Mouse (Mus musculus) heart, postnatal 25 days (tissue): ENCODE data around the gene Phc1. TPM values are rescaled to one million over a fixed set of nuclear protein-coding genes. Genes with fewer than 3 reads are reported as not detected.

Experiments used
- DNase-seq: peaks from one replicate; pipeline ENCODE4 v3.0.0; 2022; ENCODE audit warnings: low spot score
- intact Hi-C: fragments of 180-260 bp; cut with DNase I; formaldehyde crosslinking; loops from one replicate; pipeline ENCODE4 v1.15.1; 2025
- total RNA-seq, 2 experiments: library from RNA; stranded (reverse); gene quantifications; 2 replicates each; pipeline ENCODE4 v1.2.3; 2021

Gene Phc1
- total RNA-seq, 2 experiments from 2014 or later = 17.1 to 18.7 TPM

- intact Hi-C loops = loop anchor here (1.0 to 10.0 kb wide), 2 partner anchors 30 to 475 kb away; partner anchors contain the start of gene Foxj2
- DNase-seq = peak; percentile 68
These were observed 566 bp downstream of the Phc1 start for GRCm38 (mm10) chr6:122339648-122340341.

DNA sequence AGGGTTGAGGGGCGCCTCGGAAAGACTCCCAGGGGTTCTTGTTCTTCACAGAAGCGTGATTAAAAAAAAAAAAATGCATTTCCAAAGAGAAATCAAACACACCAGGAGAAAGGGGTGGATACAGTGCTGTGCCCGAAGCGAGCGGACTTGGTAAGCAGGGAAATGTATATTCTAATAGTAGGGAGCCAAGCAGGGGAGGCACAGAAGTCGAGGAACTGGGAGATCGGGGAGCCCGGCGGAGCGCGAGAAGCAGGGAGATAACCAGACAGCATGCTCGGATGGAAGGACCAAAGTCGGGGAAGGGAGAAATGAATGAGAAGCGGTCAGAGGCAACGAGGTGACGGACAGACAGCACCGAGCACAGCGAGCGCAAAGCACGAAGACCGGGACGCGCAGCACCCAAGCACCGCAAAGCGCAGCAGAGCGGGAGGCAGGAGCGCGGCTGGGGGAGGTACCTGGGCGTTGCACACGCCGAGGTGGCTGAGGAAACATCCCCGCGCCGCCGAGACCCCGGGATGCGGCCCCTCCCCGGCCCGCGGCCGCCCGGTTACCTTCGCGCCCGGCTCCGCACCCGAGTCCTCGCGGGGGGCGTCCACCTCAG lies 1.2 kb downstream of the Phc1 start:
- intact Hi-C loops = loop anchor here (10.0 kb wide), 1 partner anchor 476 kb away; the partner anchor contains the start of gene Foxj2
- DNase-seq = peak; percentile 33

DNA sequence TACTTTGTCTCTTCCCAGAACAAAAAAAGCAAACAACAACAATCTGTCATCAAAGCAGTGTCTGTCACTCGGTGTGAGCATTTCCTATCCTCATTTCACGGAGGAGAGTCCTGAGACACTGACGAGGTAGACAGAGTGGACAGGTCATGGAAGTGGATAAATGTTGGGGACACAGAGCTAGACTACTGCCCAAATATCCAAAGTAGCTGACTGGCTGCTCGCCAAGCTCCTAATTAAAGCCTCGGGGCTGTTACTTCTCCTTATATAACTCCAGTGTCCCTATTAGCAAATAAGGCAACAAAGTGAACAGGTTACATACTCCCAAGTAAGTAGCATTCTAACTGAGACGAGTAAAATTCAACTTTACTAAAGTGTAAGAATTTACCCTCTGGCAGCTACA lies 2.8 kb downstream of the Phc1 start:
- intact Hi-C loops = loop anchor here (10.0 kb wide), 1 partner anchor 477 kb away; the partner anchor contains the start of gene Foxj2
- no peak for DNase-seq

- DNase-seq = no peak
- intact Hi-C loops = loop anchor here (10.0 kb wide), 1 partner anchor 480 kb away; the partner anchor contains the start of gene Foxj2
These were observed 5.5 kb downstream of the Phc1 start for GRCm38 (mm10) chr6:122334786-122335340.

DNA sequence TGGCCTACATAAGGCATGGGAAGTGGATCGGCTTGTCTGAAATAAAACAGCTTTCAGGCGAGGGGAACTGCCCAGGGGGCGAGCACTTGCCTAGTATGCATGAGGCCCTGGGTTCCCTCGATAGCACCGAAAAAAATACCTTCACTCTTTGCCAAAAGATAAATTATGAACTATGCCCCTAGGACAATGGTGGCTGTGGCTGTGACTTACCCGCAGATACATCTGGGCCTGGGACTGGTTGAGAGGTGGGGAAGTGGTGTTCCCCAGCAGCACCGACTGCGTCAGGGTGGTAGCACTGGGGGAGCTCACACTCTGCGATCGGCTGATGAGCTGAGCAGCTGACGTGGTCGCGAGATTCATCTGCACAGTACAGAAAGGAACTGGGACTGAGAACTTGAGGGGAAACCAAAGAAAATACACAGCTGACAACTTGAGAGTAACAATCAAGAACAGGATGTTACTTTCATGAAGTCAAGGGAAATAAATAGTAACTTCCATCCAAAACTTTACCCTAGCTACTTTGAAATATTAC lies 7.2 kb downstream of the Phc1 start:
- no peak for DNase-seq
- intact Hi-C loops = loop anchor here (10.0 kb wide), 1 partner anchor 482 kb away; the partner anchor contains the start of gene Foxj2

- DNase-seq = no peak
- intact Hi-C loops = no loop called here
These were observed 14.9 kb downstream of the Phc1 start for GRCm38 (mm10) chr6:122325361-122325975.

DNA sequence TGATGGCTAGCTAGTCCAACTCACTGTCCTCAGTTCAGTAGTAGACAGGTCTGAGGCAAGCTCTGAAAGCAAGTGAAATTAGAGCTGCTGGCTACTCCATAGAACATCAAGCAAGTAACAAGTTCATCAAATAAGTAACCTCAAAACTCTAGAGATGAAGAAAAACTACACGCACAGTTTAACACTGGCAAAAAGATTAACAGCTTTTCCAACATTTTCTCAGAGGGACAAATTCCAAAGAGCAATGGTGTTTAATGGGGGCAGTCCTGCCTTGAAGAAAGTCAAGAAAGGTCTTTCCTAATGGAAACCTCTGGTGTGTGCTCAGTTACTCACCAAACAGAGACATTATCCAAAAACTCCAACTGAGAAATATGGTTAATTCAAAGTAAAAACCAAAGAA lies 21.6 kb downstream of the Phc1 start:
- DNase-seq = no peak
- intact Hi-C loops = no loop called here

DNA sequence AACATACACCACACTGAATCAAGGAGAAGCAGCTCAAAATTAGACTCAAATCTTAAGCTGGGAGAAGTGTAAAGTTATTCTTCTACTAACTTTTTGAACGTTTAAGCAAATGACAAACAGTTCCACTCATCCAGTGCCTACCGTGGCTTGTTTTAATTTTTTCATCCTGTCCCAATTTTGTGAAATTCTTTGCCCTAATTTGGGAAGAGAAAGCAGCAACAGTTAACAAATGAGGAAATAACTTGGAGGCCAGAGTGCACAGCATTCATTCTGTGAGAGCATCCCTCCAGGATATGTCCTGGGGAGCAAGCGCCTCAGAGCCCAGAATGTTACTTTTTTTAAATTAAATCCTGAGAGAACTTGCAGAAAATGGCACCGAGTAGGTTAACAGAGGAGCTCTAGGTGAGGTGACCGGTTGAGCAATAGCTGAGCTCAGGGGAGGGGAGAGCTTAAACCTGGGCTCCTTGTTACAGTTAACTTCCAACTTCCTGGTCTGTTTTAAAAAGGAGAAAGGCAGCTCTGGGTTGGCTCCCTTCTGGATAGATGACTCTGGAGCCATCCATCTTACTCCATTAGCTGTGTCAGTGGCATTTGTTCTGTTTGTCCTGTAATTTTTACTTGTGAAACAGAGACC lies 30.1 kb downstream of the Phc1 start:
- intact Hi-C loops = no loop called here
- DNase-seq = no peak

GRCm38 (mm10) chr6:122309446-122309960 lies 30.9 kb downstream of the Phc1 start:
- intact Hi-C loops = loop anchor here (1.0 to 5.0 kb wide), 3 partner anchors 31 to 747 kb away; partner anchors contain the start of gene Phc1
- no peak for DNase-seq

DNA sequence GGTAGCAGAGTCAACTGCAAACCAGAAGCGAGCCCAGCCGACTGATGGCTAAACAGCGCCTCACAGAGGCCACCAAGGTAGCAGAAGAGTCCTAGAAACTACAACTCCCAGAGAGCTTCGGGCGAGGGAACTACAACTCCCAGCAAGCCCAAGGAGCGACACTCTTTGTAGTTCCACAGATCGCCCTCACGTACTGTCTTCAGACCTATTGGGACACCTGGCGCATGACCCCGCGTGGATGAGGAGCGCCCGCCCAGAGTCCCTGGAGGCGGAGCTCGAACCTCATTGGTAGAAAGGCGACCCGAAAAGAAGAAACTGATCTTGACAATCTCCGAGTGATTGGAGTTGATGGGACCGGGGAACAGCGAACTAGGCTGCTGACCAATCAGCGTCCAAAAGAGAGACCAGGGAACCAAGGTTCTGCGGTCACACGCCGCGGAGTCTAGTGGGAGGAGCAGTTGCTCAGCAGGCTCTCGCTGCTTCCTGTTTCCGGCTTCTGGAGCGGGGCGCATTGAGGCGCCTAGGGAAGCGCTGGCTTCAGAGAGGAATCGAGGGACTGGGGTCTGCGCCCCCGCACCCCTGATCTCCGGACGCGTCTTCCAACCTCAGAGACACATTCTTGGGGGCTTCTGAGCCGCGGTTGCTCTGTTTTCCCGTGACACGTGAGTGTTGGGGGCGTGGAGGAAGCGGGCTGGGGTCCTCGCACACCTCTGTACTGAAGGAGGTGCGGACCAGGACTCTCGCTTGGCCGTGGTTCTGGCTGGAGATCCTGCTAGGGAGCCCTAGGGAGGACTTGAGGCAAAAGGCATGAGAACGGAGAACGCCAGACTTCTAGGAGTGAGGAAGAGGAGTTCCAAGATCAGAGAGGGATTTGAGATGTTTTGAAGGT lies 31.6 kb downstream of the Phc1 start, which contains the start of gene M6pr:
M6pr (plus strand) TSS at position 216 of the 889 bp plus-strand sequence.
- intact Hi-C loops = loop anchor here (1.0 to 5.0 kb wide), 3 partner anchors 32 to 746 kb away; partner anchors contain the start of gene Phc1
- DNase-seq = peak; percentile 93

GRCm38 (mm10) chr6:122308136-122308504 lies 32.2 kb downstream of the Phc1 start:
- DNase-seq = no peak
- intact Hi-C loops = loop anchor here (5.0 kb wide), 2 partner anchors 84 to 746 kb away; no protein-coding TSS in a partner anchor

GRCm38 (mm10) chr6:122306707-122307106 lies 33.7 kb downstream of the Phc1 start:
- intact Hi-C loops = loop anchor here (5.0 kb wide), 2 partner anchors 86 to 744 kb away; no protein-coding TSS in a partner anchor

GRCm38 (mm10) chr6:122304790-122305555 lies 35.4 kb downstream of the Phc1 start:
- intact Hi-C loops = loop anchor here (2.0 to 5.0 kb wide), 4 partner anchors 46 to 743 kb away; no protein-coding TSS in a partner anchor
- no peak for DNase-seq

More at GRCm38 (mm10) chr6:122306707-122307106, 33.7 kb downstream of the Phc1 start:
- no peak for DNase-seq

- intact Hi-C loops = loop anchor here (2.0 to 5.0 kb wide), 2 partner anchors 46 to 507 kb away; no protein-coding TSS in a partner anchor
- DNase-seq = peak; percentile 14
These were observed 36.0 kb downstream of the Phc1 start for GRCm38 (mm10) chr6:122304355-122304754.

DNA sequence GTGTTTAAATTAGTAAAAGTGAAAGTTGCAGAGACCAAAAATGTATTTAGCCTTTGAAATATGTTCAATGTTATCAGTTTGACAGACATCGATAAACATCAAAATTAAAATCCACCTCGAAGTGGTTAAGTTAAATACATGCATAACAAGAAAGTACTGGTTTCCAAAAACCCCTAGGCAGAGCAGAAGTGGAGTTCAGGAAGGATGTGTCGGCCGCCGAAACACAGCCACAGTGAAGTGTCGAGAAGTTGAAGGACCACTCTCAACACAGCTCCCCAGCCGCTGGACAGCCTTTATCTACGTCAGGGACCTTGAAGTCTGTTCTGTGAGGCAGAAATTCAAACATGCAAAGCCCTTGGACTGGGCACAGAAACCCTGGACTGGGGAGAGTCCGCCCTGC lies 36.8 kb downstream of the Phc1 start:
- no peak for DNase-seq
- intact Hi-C loops = loop anchor here (5.0 kb wide), 1 partner anchor 506 kb away; no protein-coding TSS in a partner anchor

- no peak for DNase-seq
- intact Hi-C loops = loop anchor here (5.0 kb wide), 1 partner anchor 505 kb away; no protein-coding TSS in a partner anchor
These were observed 37.7 kb downstream of the Phc1 start for GRCm38 (mm10) chr6:122302661-122303060.

GRCm38 (mm10) chr6:122302121-122302520 lies 38.2 kb downstream of the Phc1 start:
- intact Hi-C loops = loop anchor here (5.0 kb wide), 1 partner anchor 505 kb away; no protein-coding TSS in a partner anchor
- no peak for DNase-seq
